Mouse (Mus musculus) embryo, embryonic 10 days (tissue): ENCODE results near the gene Cldn19.

Experiments
- DNase-seq: peaks from one replicate; pipeline ENCODE4 v3.0.0-alpha.2; 2015; ENCODE audit warnings: low spot score

The Cldn19 gene

GRCm38 (mm10) chr4:119300761-119301160, 45.5 kb downstream of the Cldn19 start:
- DNase-seq: no peak

- DNase-seq: no peak
Measured at GRCm38 (mm10) chr4:119301777-119302176, 46.6 kb downstream of the Cldn19 start.

GRCm38 (mm10) chr4:119303291-119303690, 48.1 kb downstream of the Cldn19 start:
- no peak for DNase-seq

GRCm38 (mm10) chr4:119305418-119305817, 50.2 kb downstream of the Cldn19 start:
- no peak for DNase-seq
